Mouse (Mus musculus): ENCODE measurements at regions not wholly inside any gene's neighbourhood (a gene's known extent, or its start where the extent isn't known, plus 50 kb on each side); places are given as distances from the start of the nearest gene placed in this dataset.

DNA sequence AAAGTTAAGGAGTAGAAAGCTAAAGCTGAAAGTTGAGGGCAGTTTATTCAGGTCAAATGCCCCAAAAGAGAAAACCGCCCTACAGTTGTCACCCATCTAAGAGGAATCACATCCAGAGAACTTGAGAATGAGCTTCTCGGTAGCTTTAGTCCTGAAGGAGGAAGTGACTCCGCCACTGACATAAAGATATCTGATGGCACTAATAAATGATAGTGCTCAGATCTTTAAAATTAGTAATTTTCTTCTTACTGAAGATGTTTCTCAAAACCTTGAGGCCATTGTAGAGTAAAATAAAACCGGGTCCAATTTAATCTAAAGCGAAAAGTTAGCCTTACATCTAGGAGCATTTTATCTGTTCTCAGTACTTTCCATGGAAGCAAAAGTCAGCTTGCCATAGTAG lies 851.4 kb upstream of the Zeb2 start:
- no peak for TF ChIP-seq CTCF (IDR thresholded peaks at IDR 0.05)
- CTCF ChIA-PET = interaction anchor here (1.0 kb wide), 1 partner anchor 15 kb away, joined by 3 read pairs; no protein-coding TSS in a partner anchor
- in situ Hi-C loops (cut with MboI; ENCODE audit: low pct_unique_long_range_greater_than_20kb) = no loop called here
- POLR2A ChIA-PET = no interaction called here
- no peak for DNase-seq (ENCODE audit: low read depth, low spot score)
- no peak for ATAC-seq
- peaks cover 5% of the 10 kb centered on the region for H3K27me3 ChIP-seq

DNA sequence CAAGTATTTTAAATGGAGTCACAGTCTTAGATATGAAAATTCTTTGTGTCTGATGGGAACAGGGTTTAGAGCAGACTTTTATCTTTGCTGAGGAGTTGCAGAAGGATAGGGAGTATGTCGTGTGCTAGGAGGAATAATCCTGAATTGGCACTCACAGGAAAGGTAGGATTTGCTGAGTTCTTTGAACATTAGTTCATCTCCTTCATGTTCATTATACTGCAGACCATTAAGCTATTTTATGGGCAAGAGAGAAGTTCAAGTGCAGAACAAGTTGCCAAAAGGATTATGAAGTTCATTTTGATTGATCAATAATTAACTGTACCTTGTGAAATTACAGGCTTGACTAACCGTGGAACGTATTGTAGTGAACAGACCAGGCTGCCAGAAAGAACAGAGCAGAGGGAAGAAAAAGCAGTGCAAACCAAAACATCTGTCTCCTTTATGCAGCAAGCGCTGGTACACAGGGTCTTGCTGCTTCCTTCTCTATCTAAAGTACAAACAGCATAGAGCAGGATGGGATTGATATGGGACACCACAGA lies 839.7 kb upstream of the Zeb2 start:
- no peak for TF ChIP-seq CTCF (IDR thresholded peaks at IDR 0.05)
- peak; percentile 95 for ATAC-seq
- peak; percentile 47 for DNase-seq (ENCODE audit: low read depth, low spot score)
- CTCF ChIA-PET = interaction anchor here (0.8 kb wide), 1 partner anchor 12 kb away, joined by 3 read pairs; no protein-coding TSS in a partner anchor
- in situ Hi-C loops (cut with MboI; ENCODE audit: low pct_unique_long_range_greater_than_20kb) = no loop called here
- POLR2A ChIA-PET = no interaction called here
- H3K27me3 ChIP-seq = no peaks in the 10 kb centered on the region

DNA sequence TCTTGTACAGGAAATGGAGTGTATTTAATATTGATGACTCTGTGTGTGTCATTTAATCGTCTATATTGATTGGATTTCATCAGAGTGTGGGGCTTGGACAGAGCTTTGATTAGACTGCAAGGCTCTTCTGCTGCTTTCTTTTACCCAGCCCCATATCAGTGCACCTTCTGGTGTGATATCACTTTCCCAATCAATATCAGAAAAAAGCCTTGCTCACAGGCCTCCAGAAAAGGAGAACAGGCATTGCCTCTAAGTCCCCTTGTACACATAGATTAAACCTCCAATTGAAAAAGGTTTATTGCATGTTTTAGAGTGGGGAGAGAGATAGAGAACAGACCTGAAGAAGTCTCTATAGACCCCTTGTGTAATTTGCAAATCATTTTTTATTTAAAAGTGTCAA lies 831.6 kb upstream of the Zeb2 start:
- no peaks in the 10 kb centered on the region for H3K27me3 ChIP-seq
- DNase-seq (ENCODE audit: low read depth, low spot score) (no peak), ATAC-seq (no peak)
- TF ChIP-seq CTCF (IDR thresholded peaks at IDR 0.05) = no peak
- in situ Hi-C loops (cut with MboI; ENCODE audit: low pct_unique_long_range_greater_than_20kb) = no loop called here
- ChIA-PET POLR2A (no interaction called here), CTCF (no interaction called here)

DNA sequence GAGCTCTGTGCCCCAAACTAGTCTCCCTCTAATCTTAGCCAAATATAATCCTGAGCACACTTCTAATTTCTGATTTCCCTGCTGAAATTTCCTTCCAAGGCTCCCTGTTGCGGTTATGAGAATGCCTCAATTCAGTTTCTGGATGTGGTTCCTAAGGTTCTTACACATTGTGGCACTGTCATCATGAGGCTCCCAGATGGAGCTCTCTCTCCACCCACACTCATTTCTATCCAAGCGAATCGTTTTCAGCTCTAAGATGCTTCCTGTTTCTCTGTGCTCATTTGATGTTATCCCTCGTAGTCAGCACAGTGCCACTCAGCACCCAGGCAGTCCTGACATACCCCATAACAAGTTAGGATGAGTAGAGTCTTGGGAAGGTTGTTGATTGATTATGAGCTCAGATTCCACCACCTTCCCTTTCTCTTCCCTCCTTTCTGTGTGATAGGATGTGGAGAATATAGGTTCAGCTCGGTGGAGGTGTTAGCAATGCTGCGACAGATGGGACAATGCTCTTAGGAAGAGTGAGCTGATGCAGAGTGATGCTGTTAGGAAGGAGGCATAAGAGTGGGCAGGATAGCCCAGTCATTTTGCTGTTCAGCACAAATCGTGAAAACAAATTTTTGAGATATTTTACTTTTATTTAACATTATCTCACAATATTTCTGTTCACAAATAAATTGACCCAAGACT lies 808.7 kb upstream of the Zeb2 start:
- POLR2A ChIA-PET = no interaction called here
- DNase-seq (ENCODE audit: low read depth, low spot score) (no peak), ATAC-seq (no peak)
- no peak for TF ChIP-seq CTCF (IDR thresholded peaks at IDR 0.05)
- CTCF ChIA-PET = no interaction called here
- peaks cover 16% of the 10 kb centered on the region for H3K27me3 ChIP-seq
- in situ Hi-C loops (cut with MboI; ENCODE audit: low pct_unique_long_range_greater_than_20kb) = no loop called here

DNA sequence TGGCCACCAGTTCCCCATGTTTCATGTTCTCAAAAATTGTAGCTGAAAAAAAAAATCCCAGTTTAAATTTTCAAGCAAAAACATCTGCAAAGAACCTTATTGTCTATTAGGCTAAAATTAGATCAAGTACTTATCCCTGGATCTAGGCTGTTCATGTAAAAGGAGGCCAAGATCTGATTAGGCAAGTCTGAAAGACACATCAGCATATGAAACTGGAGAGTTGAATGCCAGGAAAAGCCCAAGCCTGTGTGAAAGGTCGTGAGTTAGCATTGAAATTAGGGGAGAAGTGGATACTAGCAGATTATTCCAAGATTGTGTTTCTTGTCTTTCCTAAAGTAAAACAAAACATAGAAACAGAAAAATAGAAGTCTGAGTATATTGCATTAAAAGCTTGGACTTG lies 791.7 kb upstream of the Zeb2 start:
- ChIA-PET POLR2A (interaction anchor here (0.7 kb wide), 1 partner anchor 111 kb away, joined by 3 read pairs; no protein-coding TSS in a partner anchor), CTCF (no interaction called here)
- in situ Hi-C loops (cut with MboI; ENCODE audit: low pct_unique_long_range_greater_than_20kb) = no loop called here

DNA sequence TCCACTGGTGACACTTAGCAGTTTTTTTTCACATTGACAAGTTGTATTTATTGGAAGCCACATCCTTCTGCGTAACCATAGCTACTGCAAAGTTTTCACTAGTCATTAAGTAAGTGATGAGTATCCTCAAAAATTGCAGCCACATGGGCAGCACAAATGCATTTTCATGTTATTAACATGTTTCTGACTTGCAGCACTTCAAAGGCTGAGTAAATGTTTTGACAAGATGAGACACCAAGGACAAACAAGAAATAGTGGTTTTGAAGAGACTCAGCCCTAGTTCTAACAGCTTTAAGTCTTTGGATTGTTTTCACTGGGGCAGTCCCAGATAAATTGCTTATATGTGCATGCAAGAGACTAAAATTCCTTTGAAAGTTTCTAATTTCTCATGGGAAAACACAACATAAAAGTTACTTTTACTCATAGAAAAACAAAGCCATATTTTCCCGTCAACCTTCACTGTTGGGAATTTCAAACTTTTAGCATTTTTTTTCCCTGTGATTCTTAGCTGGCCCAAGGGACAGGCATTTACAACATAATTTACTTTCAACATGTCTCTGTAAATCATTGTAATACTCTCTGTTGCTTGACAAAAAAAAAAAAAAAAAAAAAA lies 787.5 kb upstream of the Zeb2 start:
- in situ Hi-C loops (cut with MboI; ENCODE audit: low pct_unique_long_range_greater_than_20kb) = no loop called here
- peaks cover 5% of the 10 kb centered on the region for H3K27me3 ChIP-seq
- no peak for TF ChIP-seq CTCF (IDR thresholded peaks at IDR 0.05)
- DNase-seq (ENCODE audit: low read depth, low spot score) = no peak
- ChIA-PET CTCF (no interaction called here), POLR2A (no interaction called here)
- ATAC-seq = no peak

More for the DNA sequence above, 791.7 kb upstream of the Zeb2 start:
- ATAC-seq (no peak), DNase-seq (ENCODE audit: low read depth, low spot score) (no peak)
- H3K27me3 ChIP-seq = peaks cover 5% of the 10 kb centered on the region
- no peak for TF ChIP-seq CTCF (IDR thresholded peaks at IDR 0.05)

DNA sequence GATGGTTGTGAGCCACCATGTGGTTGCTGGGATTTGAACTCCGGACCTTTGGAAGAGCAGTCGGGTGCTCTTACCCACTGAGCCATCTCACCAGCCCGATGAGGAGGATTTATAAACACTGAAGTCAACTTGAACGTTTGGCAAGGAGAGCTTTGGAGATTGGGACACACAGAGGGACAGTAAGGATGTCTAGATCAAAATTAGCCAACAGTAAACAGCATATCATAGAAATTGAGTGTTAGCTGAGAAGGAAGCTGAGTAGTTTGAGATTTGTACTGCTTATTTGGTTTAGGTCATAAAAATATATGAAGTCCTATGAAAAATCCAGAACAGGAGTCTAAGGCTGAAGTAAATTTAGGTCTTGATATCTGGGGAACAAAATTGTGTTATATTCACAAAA lies 786.9 kb upstream of the Zeb2 start:
- no peak for TF ChIP-seq CTCF (IDR thresholded peaks at IDR 0.05)
- DNase-seq (ENCODE audit: low read depth, low spot score) (no peak), ATAC-seq (no peak)
- in situ Hi-C loops (cut with MboI; ENCODE audit: low pct_unique_long_range_greater_than_20kb) = no loop called here
- POLR2A ChIA-PET = no interaction called here
- peaks cover 5% of the 10 kb centered on the region for H3K27me3 ChIP-seq
- CTCF ChIA-PET = no interaction called here

DNA sequence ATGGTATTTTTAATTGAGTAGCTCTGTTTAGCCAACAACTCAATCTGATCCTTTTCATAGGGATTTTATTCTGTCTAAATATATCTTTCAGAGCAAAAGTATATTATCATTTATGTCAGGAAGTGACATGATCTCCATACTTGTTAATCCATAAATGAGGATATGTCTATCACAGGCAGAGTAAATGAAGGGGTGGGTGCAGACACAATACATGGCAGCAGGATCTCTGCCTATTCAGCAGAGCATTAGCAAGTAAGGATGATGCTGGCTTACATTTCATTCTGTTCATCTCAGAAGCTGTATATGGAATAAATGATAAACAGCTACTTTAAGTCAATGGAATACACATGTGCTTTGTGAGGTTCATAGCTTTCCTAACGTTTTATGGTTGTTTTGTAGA lies 786.2 kb upstream of the Zeb2 start:
- DNase-seq (ENCODE audit: low read depth, low spot score) (no peak), ATAC-seq (no peak)
- in situ Hi-C loops (cut with MboI; ENCODE audit: low pct_unique_long_range_greater_than_20kb) = no loop called here
- H3K27me3 ChIP-seq = peaks cover 5% of the 10 kb centered on the region
- CTCF ChIA-PET = no interaction called here
- TF ChIP-seq CTCF (IDR thresholded peaks at IDR 0.05) = no peak
- POLR2A ChIA-PET = no interaction called here

DNA sequence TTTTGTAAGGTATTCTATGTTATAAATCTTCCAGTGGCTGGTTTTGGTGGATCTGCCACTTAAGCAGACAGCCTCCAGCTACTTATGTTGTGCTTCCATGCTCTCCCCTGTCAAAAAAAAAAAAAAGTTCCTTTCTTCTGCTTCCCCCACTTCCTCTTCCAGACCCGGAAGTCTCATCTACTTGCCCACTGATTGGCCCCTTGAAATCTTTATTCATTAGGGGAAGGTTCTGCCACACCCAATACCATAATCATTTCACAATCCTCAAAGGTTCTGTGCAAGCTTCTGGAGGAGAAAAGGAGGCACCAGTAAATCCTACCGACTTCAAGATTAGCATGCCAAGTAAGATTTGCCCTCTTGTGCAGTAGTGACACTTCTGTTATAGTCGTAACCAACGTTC lies 784.7 kb upstream of the Zeb2 start:
- ChIA-PET POLR2A (no interaction called here), CTCF (no interaction called here)
- ATAC-seq (no peak), DNase-seq (ENCODE audit: low read depth, low spot score) (no peak)
- in situ Hi-C loops (cut with MboI; ENCODE audit: low pct_unique_long_range_greater_than_20kb) = no loop called here
- peaks cover 5% of the 10 kb centered on the region for H3K27me3 ChIP-seq
- TF ChIP-seq CTCF (IDR thresholded peaks at IDR 0.05) = no peak

DNA sequence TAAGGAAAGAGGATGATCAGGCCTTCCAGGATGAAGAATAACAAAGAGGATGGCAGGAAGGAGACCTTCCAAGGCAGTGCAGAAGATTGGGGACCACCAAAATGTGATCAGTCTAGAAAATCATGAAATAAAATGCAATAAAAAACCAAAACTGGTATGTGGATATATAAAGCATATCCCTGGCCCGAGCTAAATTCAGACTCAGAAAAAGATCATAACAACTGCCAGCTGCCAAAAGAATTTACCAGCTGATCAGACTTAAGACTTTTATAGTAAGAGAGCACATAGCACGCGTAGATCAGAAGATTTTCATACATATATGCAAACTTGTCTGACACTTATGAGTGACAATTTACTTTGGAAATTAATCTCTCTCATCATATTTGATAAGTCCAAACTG lies 767.5 kb upstream of the Zeb2 start:
- POLR2A ChIA-PET = no interaction called here
- H3K27me3 ChIP-seq = peaks cover 5% of the 10 kb centered on the region
- DNase-seq (ENCODE audit: low read depth, low spot score) (no peak), ATAC-seq (no peak)
- TF ChIP-seq CTCF (IDR thresholded peaks at IDR 0.05) = no peak
- in situ Hi-C loops (cut with MboI; ENCODE audit: low pct_unique_long_range_greater_than_20kb) = no loop called here
- CTCF ChIA-PET = no interaction called here

DNA sequence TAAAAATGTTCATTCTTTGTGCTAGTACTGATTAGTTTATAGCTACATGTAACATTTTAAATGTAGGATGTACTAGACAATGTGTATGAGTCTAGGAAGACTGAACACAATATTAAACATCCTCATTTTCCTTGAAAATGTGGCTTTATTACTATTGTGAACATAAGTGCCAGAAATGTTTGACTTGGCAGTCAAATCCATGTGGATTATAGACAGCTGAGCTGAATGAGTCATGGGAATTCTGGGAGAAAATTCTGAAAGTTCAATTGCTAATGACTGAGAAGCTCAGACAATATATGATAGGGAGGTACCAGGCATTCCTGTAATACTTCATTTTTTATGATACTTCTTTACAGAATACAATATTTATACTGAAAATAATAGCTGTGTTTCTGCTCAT lies 761.5 kb upstream of the Zeb2 start:
- POLR2A ChIA-PET = no interaction called here
- in situ Hi-C loops (cut with MboI; ENCODE audit: low pct_unique_long_range_greater_than_20kb) = no loop called here
- no peak for DNase-seq (ENCODE audit: low read depth, low spot score)
- TF ChIP-seq CTCF (IDR thresholded peaks at IDR 0.05) = no peak
- peaks cover 2% of the 10 kb centered on the region for H3K27me3 ChIP-seq
- CTCF ChIA-PET = no interaction called here
- ATAC-seq = no peak

Measured in Patski (cell line).